Mouse (Mus musculus) embryo, embryonic 9.5 days (tissue): ENCODE results near the gene Lingo2.

ENCODE experiments used
- DNase-seq: peaks from one replicate; pipeline ENCODE4 v3.0.0-alpha.2; 2017; ENCODE audit errors: extremely low spot score

Gene Lingo2

DNA sequence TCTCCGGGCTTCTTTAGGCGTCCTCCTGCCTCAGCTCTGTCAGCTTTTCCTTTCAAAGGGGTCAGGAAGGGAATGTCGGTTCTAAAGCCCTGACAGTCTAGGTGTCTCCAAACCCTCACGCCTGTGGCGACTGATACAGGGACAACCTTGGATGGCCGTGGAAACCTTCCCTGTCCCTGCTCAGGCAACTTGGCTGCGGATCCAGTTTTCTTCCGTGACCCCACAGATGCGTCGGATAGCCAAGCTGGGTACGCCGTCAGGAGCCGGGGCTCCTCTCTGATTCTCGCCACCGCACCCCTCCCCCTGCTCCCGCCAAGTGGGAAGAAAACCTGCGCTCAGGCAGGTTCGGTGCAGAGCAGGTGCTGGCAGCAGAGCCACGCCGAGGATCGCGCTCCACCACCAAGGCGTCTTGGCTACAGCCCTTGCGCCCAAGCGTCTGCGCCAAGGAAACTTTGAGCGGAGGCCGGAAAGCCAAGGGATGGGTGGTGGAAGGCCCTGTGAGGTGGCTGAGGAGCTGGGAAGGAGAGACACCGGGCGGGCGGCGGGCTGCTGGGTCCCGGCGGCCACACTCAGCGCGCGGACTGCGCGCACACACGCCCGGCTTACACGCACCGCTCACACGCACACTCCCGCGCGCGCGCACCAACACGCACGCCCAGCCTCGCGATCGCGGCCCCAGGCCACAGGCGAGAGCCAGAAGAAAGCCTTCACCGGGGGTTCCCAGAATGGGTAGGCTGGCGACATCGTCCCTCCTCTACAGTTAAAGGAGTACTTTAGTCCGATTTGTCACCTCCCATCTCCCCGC is at the start of gene Lingo2:
Gene Lingo2 (minus strand): TSS at position 598 of the 805 bp plus-strand sequence.
- peak; percentile 45 for DNase-seq

- no peak for DNase-seq
These were observed 21.8 kb upstream of the Lingo2 start for GRCm38 (mm10) chr4:36973358-36973757.

DNA sequence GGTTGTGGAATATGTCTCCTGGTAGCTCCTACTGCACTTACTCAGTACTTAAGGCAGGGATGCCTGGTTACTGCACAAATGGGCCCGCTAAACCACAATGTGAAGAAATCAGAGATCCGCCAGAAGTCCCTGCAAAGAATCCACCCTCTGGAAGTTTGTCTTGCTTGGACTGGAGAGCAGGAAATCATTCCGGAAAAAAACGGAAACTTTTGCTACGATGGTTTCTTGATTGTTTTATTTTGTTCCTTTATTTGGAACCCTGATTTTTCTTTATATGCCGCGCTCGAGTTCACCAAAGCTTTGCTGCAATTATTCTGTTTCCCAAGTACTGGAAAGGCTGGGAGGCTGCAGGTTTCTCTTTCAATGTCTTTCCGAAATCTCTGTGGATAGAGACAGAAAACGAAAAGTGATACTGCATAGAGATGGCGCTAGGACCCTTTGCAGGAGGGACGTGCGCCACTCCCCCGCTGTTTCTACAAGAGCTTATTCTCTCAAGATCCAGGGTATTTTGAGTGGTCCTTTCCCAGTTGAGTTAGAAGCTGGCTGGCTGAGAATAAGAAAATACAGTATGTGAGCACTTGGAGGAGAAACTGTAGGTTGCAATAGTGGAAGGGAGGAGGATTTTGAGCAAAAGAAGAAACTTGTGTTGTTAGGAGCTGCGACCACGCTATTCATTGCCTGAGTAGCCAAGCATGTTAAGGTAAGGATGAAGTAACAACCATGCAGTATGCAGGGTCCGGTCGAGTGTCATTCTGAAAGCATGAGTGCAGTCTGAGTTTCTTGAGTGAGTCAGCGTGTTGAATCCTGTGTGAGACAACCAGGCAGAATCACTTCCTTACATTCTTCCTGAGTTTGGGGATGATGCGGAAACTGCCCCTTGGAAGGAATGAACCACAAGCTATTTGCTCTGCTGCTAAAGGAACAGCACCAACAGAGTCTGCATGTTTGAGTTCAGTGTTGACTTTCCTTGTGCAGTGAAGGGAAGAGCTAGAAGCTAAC is 1.2 kb upstream of the Lingo2 start:
- DNase-seq = peak; percentile 21

- peak; percentile 35 for DNase-seq
These were observed 338 bp upstream of the Lingo2 start for GRCm38 (mm10) chr4:36951955-36952215.

DNA sequence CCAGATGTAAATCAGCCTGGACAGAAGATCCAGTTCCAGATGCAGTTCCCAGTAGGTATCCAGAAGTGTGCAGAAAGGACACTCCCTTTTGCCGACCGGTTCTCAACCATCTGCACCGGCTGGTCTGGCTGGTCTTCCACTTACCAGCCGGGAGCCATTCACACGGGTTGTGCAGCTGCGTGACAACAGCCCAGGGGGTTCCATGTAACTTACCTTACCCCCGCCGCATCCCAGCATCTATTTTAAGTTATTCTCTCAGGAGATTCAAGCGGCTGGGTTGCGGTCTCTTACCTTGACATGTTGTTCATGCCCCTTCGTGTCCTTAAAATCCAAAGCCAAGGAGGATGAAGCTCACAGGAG is 777 bp downstream of the Lingo2 start:
- peak; percentile 26 for DNase-seq

GRCm38 (mm10) chr4:36950021-36950751 is 1.4 kb downstream of the Lingo2 start:
- DNase-seq = peak; percentile 78

DNA sequence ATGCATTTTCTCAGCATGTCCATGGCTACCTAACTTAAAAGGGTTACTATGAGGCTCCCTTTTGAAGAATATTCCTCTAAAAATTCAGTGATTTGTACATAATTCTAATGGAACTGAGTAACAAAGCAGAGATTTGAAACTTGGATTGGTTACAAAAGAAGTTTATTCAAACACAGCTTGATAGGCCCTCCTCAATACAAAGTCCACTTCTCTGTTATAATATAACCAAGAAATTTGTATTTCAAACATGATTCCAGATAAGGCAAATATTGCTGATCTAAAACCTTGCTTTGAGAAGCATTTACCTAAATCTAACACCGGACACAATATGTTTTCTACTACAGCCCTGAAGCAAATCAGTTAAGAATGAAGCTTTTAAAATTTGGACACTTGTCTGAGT is 60.7 kb downstream of the Lingo2 start:
- DNase-seq = no peak

DNA sequence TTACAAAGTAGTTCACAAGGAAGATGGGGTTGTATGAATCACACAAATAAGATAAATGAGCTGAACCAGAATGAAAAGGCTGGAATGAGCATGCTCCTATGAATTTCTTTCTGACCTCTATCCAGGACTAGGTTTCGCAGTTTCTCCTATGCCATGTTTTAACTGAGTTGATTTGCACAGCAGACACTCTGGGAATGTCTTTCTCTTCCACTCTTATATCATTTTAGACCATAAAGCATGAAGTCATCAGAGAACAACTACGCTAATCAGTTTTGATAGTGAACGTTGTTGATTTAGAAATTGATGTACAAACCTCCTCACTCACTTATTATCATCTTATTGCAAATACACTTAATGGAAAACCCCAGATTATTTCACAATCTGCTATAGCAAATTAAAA is 61.2 kb downstream of the Lingo2 start:
- DNase-seq = no peak

- DNase-seq = no peak
These were observed 76.8 kb downstream of the Lingo2 start for GRCm38 (mm10) chr4:36874781-36875180.

DNA sequence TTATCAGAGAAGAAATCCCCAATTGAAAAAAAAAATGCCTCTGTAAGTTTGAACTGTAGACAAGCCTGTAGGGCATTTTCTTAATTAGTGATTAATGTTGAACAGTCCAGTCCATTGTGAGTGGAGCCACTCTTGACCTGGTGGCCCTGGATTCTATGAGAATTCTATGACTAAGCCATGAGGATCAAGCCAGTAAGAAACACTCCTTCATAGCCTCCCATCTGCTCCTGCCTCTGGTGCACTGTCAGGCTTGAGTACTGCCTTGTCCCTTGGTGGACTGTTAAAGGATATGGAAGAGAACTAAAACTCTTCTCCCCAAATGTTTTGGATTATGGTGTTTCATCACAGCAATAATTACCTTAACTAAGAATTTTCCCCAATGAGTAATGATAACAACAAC is 126.6 kb downstream of the Lingo2 start:
- DNase-seq = no peak

GRCm38 (mm10) chr4:36821914-36822313 is 129.6 kb downstream of the Lingo2 start:
- DNase-seq = no peak

DNA sequence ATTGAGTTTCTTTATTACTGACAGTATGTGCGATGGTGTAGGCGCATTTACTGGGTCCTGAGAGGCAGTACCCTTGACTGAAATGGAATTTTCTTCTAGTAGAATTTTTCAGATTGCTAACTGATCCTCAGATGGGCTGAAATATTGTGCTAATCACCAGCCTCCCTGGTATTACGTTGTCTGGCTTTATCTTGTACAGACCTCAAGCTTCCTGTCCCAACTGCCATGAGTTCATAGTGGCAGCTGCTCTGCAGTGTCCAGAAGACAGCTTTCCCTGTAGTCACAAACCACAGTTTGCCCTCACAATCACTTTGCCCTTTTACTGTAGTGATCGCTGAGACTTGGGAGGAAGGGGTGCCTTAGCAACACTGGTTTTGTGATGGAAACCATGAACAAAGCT is 176.5 kb downstream of the Lingo2 start:
- no peak for DNase-seq

- DNase-seq = no peak
These were observed 220.9 kb downstream of the Lingo2 start for GRCm38 (mm10) chr4:36730691-36731090.

DNA sequence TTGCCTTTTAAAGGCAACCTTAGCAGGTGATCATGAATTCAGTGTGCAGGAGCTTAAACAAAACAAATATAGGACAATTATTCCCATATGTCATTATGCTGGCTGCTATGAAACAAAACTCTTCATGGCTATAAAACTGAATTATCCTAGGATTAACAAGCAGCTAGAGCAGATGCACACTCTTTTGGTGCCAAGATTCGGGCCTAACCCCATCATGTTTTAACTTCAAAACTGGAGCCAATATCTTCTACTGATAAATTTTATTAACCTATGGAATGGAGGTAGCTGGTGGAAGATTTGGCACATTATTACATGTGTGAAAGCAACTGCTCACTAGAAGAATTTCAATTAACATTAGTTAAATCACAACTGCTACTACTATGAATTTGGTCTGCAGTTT is 235.1 kb downstream of the Lingo2 start:
- DNase-seq = no peak

- DNase-seq = no peak
These were observed 252.7 kb downstream of the Lingo2 start for GRCm38 (mm10) chr4:36698888-36699287.

DNA sequence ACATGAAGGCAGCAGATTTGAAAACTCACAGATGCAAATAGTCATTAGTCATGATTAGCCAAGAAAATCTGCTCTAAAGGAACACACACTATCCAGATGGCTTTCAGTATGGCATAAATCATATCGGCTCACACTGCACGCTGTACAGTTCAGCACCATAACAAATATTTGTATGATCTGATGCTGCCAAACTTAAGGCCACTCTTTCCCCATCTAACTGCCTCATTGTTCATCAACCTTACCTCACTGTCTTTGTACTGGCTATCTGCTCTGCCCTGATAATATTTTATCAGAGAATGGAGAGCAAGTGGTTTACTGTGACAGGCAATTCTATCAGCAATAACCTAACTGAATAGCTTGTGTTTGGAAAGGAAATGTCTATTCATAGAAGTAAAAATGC is 254.7 kb downstream of the Lingo2 start:
- no peak for DNase-seq

DNA sequence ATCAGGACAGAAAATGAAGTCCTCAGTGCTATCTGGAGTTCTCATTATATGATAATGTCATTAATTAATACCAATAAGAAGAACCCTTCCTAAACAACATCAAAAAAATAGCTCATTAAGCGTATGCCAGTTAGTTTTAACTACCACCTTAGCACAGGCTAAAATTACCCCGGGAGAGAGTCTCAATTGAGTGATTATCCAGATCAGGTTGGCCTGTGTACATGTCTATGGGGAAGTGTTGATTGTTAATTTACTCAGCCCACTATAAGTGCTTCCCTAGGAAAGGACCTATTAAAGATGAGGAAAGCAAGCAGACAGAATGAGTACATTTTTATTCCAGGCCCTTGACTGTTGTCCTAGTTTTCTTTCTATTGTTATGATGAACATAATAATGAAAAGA is 291.6 kb downstream of the Lingo2 start:
- no peak for DNase-seq

DNA sequence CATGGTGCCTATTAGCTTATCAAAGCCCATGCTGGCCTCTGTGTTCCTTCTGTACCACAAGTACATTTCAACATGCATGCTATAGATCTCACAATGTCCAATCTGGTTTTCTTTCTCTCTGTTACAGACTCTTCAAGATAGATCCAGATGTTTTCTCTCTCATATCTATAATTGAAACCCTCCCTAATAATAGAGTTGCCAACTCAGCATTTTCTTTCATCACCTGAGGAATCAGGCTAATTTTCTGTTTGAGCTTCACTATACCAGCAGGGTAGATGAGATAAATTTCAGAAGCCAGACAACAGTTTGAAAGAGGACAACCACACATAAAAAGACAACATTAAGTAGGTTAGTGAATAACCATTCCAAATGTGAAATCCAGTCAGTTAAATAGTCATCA is 303.8 kb downstream of the Lingo2 start:
- DNase-seq = no peak

GRCm38 (mm10) chr4:36635666-36636065 is 315.9 kb downstream of the Lingo2 start:
- DNase-seq = no peak

GRCm38 (mm10) chr4:36576801-36577200 is 374.7 kb downstream of the Lingo2 start:
- DNase-seq = no peak

- no peak for DNase-seq
These were observed 375.3 kb downstream of the Lingo2 start for GRCm38 (mm10) chr4:36576256-36576655.

DNA sequence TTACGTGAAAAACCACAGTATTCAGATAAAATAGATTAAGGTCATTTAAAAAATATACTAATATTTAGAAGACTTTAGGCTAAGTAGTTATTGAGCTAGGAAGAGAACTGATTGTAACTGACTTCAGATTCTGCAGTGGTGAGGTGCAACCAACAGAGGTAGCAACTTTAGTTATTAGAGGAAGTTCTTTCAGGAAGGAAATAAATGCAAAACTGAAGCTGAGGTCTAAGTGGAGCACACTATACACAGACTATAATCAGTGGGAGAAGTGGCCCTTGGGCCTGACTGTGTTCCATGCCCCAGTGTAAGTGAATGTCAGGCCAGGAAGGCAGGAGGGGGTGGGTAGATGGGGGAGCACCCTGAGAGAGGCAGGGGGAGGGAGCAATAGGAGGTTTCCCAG is 385.0 kb downstream of the Lingo2 start:
- no peak for DNase-seq
